ENCODE assay signal across 17 mouse cellular contexts in the genomic region with DNA sequence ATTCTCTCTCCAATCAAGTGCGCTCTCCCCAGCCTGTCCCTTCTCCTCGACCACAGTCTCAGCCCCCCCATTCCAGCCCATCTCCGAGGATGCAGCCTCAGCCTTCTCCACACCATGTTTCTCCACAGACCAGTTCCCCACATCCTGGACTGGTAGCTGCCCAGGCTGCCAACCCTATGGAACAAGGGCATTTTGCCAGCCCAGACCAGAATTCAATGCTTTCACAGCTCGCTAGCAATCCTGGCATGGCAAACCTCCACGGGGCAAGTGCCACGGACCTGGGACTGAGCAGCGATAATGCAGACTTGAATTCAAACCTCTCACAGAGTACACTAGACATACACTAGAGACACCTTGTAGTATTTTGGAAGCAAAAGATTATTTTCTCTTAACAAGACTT. TPM values are rescaled to one million over a fixed set of nuclear protein-coding genes. Genes with fewer than 3 reads are reported as not detected.
DNase-seq lines count a peak whose midpoint lies in the region; ATAC-seq and TF ChIP-seq lines count a peak whose summit lies in the region.
"Had no signal": no experiment of that assay in that cellular context is flagged by ENCODE, and none has a peak within 500 bp of the region (broad histone marks: within the 10 kb centered on the region; RNA-seq: fewer than 3 reads in every experiment).

No protein-coding gene starts in this region.

- TF ChIP-seq CTCF in heart, adult 2 months (IDR thresholded peaks at IDR 0.05) = no peak

- no peak for TF ChIP-seq POLR2A in heart, adult 2 months (IDR thresholded peaks at IDR 0.05; ENCODE audit: insufficient read depth, low read depth, low read length)

- TF ChIP-seq EP300 in heart, adult 2 months (IDR thresholded peaks at IDR 0.05; ENCODE audit: insufficient read depth, low read depth, low read length) = no peak

- no peaks in the 10 kb centered on the region; the same call in 1 of the 2 replicates for H3K36me3 ChIP-seq in heart, adult 2 months (ENCODE audit: control insufficient read depth, insufficient read depth, low read length)

- H3K9ac ChIP-seq in heart, adult 2 months (ENCODE audit: low read depth, low read length) = no peak overlapping the region
- H3K9ac ChIP-seq: forebrain, postnatal 0 days; heart, embryonic 15.5 days; limb, embryonic 15.5 days; liver, postnatal 0 days; neural tube, embryonic 12.5 days had no signal

- ATAC-seq in megakaryocyte-erythroid progenitor cell, adult 5-6 weeks (replicated peaks; ENCODE audit: low FRiP score, low TSS enrichment, poor library complexity, severe bottlenecking) = no peak
- ATAC-seq: forebrain, postnatal 0 days; liver, postnatal 0 days; midbrain, embryonic 16.5 days had no signal

- H3K79me2 ChIP-seq in heart, adult 2 months (replicated peaks; ENCODE audit: control insufficient read depth, insufficient read depth, low read length) = no peaks in the 10 kb centered on the region

- no peak overlapping the region for H3K27ac ChIP-seq in heart, adult 2 months
- H3K27ac ChIP-seq: heart, embryonic 15.5 days; limb, embryonic 15.5 days; macrophage; neural tube, embryonic 12.5 days had no signal

- no peak overlapping the region for H3K4me3 ChIP-seq in heart, adult 2 months
- H3K4me3 ChIP-seq: heart, embryonic 15.5 days; limb, embryonic 15.5 days; neural tube, embryonic 12.5 days had no signal

- intact Hi-C loops in heart, adult 2 months (cut with DNase I) = no loop called here
- intact Hi-C loops in left cerebral cortex, postnatal 4 days (cut with DNase I) = no loop called here
- intact Hi-C loops in left cerebral cortex, postnatal 10 days (cut with DNase I) = no loop called here

- DNase-seq in heart, adult 11 months = peak; percentile 90
- no peak for DNase-seq in heart, adult 2 months
- DNase-seq in left cerebral cortex, postnatal 4 days = peak; percentile 75
- no peak for DNase-seq in left cerebral cortex, postnatal 10 days (ENCODE audit: extremely low spot score in 1 of 2, low spot score in 2 of 2)
- peak; percentile 72 for DNase-seq in cerebellum, adult 11 months
- peak; percentile 84 to 88 for DNase-seq in cerebellum, postnatal 10 days
- no peak for DNase-seq in lung, postnatal 14 days
- DNase-seq: forebrain, postnatal 0 days; kidney, adult 11 months; liver, postnatal 0 days; thymus, adult 2 months had no signal

- 74% methylated on average over 7 of the region's 7 CpGs for WGBS in heart, adult 2 months

- H3K27me3 ChIP-seq in heart, adult 2 months (ENCODE audit: control insufficient read depth, insufficient read depth, low read length) = no peaks in the 10 kb centered on the region
- H3K27me3 ChIP-seq: heart, embryonic 15.5 days; limb, embryonic 15.5 days; neural tube, embryonic 12.5 days had no signal

- no peaks in the 10 kb centered on the region for H3K4me1 ChIP-seq in heart, adult 2 months (ENCODE audit: control insufficient read depth, insufficient read depth, low read length)
- H3K4me1 ChIP-seq: heart, embryonic 15.5 days; limb, embryonic 15.5 days; neural tube, embryonic 12.5 days had no signal

RNA-seq across cellular contexts. Expression of a gene that starts 13.1 kb away (rescaled TPM):
- 10 to 100 TPM; 11.1 to 12.6 TPM for total RNA-seq in heart, adult 2 months (2021)
- polyA plus RNA-seq in heart, adult 2 months (2012; rRNA removed) = 7.8 and 10.4 TPM in 2 replicates
- 10 to 100 TPM; 35.6 to 39.8 TPM for total RNA-seq in left cerebral cortex, postnatal 4 days (2021)
- 10 to 100 TPM; 35.9 to 37.1 TPM for total RNA-seq in left cerebral cortex, postnatal 10 days (2021)
- total RNA-seq in megakaryocyte-erythroid progenitor cell, adult 5-6 weeks (2014; fragmentation: Nextera tagmentation) = 38.3 and 41.4 TPM in 2 replicates
- total RNA-seq in megakaryocyte-erythroid progenitor cell, adult 5-6 weeks (2017) = 31.5 and 42.9 TPM in 2 replicates

RNA-seq across cellular contexts. Expression of a gene that starts 46.5 kb away (rescaled TPM):
- total RNA-seq in heart, adult 2 months (2021) = 1 to 10 TPM; 1.6 to 1.7 TPM
- 1.6 and 2.8 TPM in 2 replicates for polyA plus RNA-seq in heart, adult 2 months (2012; rRNA removed)
- 10 to 100 TPM; 25.3 to 26.6 TPM for total RNA-seq in left cerebral cortex, postnatal 4 days (2021)
- 10 to 100 TPM; 20.6 to 25.4 TPM for total RNA-seq in left cerebral cortex, postnatal 10 days (2021)
- total RNA-seq in megakaryocyte-erythroid progenitor cell, adult 5-6 weeks (2014; fragmentation: Nextera tagmentation) = not detected in 2 replicates
- total RNA-seq in megakaryocyte-erythroid progenitor cell, adult 5-6 weeks (2017) = 0.09 TPM in 1 of 2 replicates, not detected in the other

Comparison
In these comparisons a context has a peak if more than half of its experiments do, and no peak if none do; other contexts are left out.
1. DNase-seq: peak in heart, adult 11 months (single experiment), left cerebral cortex, postnatal 4 days (single experiment), cerebellum, adult 11 months (single experiment) and cerebellum, postnatal 10 days (2 of 2); none in heart, adult 2 months (0 of 2), left cerebral cortex, postnatal 10 days (0 of 2) and lung, postnatal 14 days (single experiment).
2. RNA of a gene that starts 46.5 kb away (total RNA-seq): 25.3 to 26.6 TPM in left cerebral cortex, postnatal 4 days and 20.6 to 25.4 TPM in left cerebral cortex, postnatal 10 days; 1.6 to 1.7 TPM in heart, adult 2 months and 0.09 TPM in megakaryocyte-erythroid progenitor cell, adult 5-6 weeks; every median in the first group is over 4 times any median in the second.